Mouse (Mus musculus) bone marrow, adult 2 months (tissue): Measurements from ENCODE around the gene Rcan1. TPM values are rescaled to one million over a fixed set of nuclear protein-coding genes. Genes with fewer than 3 reads are reported as not detected.
A peak's percentile ranks its signal among the peaks of the same experiment; 100 is the strongest.

Experiments
- H3K27ac ChIP-seq: fragments of 200-500 bp; 2 replicates; pipeline ENCODE4 v1.5.1; 2012; ENCODE audit warnings: low read depth, mild to moderate bottlenecking, control low read depth, inconsistent platforms, low read length; ENCODE audit not compliant: control insufficient read depth, poor library complexity, insufficient read depth
- H3K4me1 ChIP-seq: fragments of 200-500 bp; 2 replicates; pipeline ENCODE4 v1.6.1; 2011; ENCODE audit warnings: low read length; ENCODE audit not compliant: control insufficient read depth, insufficient read depth
- H3K4me3 ChIP-seq: fragments of 200-500 bp; replicated peaks from 2 replicates; pipeline ENCODE3; 2011; ENCODE audit warnings: mild to moderate bottlenecking, low read depth, low read length, control low read depth; ENCODE audit not compliant: control insufficient read depth
- CTCF ChIP-seq: fragments of 200-500 bp; IDR thresholded peaks from 2 replicates; pipeline ENCODE4 v1.5.1; 2011; ENCODE audit warnings: low read length, control low read depth; ENCODE audit not compliant: control insufficient read depth, insufficient read depth
- POLR2A ChIP-seq: fragments of 200-500 bp; IDR thresholded peaks from 2 replicates; pipeline ENCODE4 v1.6.1; 2011; ENCODE audit warnings: low read depth, mild to moderate bottlenecking, control low read depth, low read length, borderline replicate concordance; ENCODE audit not compliant: control insufficient read depth
- WGBS: fragments of 180-500 bp; shearing (Covaris S2); methylation state at CpG from one replicate; pipeline ENCODE4 v1.1.7; 2018; 5-methylcytosine and 5-hydroxymethylcytosine counted together
- polyA plus RNA-seq: library from polyadenylated mRNA; stranded (reverse); fragments of >200 nt; gene quantifications from 2 replicates; pipeline ENCODE4 v1.2.4, GENCODE M21; 2011; ENCODE audit warnings: low replicate concordance; ENCODE audit not compliant: missing spikeins, insufficient read depth, insufficient read length

Rcan1 gene
- polyA plus RNA-seq, 1 experiment = 9.5 TPM

DNA sequence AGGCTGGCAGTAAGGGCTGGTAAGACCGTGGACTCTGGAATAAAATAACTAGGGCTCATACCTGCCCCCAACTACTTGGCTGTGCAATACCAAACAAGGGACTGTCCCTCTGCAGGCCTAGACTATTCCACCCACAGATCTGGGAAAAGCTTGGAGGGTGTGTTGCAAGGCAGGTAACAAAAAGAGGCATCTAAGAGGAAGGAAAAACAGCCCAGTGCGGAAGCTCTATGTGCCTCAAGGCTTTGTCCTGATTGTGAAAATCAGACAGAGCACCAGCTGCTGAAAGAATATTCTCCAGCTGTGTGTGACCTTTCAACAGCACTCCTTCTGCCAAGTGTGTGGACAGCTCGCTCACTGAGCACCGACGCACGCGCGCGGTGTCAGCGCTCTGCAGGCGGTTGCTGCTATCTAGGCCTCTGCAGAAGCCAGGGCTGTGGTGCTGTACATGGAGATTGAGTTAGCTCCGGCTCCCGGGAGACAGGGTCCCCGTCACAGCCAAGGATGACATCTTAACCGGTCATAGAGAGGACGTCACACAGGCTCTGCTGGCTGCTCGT lies 19.1 kb downstream of the Rcan1 start:
- Histone ChIP-seq H3K27ac (no peak overlapping the region), H3K4me1 (no peaks in the 10 kb centered on the region), H3K4me3 (no peak overlapping the region)
- WGBS = 85% methylated on average over 17 of the region's 17 CpGs
- TF ChIP-seq CTCF (no peak), POLR2A (no peak)

GRCm38 (mm10) chr16:92450331-92450730 lies 20.3 kb downstream of the Rcan1 start:
- WGBS = 86% methylated on average over 8 of the region's 8 CpGs
- Histone ChIP-seq H3K4me3 (no peak overlapping the region), H3K4me1 (no peaks in the 10 kb centered on the region), H3K27ac (no peak overlapping the region)
- no peak for TF ChIP-seq CTCF
- no peak for TF ChIP-seq POLR2A

DNA sequence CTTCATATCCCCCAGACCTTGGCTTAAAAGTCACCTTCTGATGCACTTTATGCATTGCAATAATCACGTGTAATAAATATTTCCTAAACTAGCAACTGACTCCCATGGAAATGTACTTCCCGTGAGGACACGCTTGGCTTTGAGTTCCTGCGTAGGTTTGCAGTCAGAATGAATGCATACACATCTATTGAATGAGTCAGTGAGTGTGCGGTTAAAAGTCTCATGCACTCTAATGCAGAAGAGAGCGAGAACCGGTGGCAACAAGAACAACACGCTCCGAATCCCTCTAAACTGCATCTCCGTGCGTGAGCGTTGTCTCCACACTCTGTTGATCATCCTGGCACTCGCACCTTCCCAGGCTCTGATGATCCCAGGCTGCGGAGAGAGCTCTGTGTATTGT lies 21.6 kb downstream of the Rcan1 start:
- WGBS = 93% methylated on average over 14 of the region's 14 CpGs
- Histone ChIP-seq H3K4me1 (no peaks in the 10 kb centered on the region), H3K4me3 (no peak overlapping the region), H3K27ac (no peak overlapping the region)
- no peak for TF ChIP-seq CTCF
- TF ChIP-seq POLR2A = no peak

DNA sequence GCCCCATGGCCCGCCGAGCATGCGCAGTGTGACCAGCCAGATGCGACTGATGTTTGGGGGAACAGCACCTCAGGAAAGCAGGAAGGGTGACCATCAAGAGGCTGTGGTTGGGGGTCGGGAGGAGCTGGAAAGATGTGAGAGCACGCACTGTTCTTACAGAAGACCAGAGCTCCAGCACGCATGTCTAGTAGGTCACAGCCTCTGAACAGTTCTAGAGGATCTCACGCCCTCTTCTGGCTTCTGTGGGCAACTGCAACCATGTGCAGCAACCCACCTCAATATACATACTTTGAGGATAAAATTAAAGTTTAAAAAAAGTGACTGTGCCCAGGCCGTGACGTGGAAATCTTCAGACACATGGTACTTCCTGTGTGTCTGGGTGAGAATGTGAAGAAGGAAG lies 25.3 kb downstream of the Rcan1 start:
- H3K4me1 ChIP-seq = no peaks in the 10 kb centered on the region
- 69% methylated on average over 10 of the region's 10 CpGs for WGBS
- H3K27ac ChIP-seq = no peak overlapping the region
- H3K4me3 ChIP-seq = no peak overlapping the region
- TF ChIP-seq CTCF = peak; percentile 31
- no peak for TF ChIP-seq POLR2A

GRCm38 (mm10) chr16:92443644-92444113 lies 27.0 kb downstream of the Rcan1 start:
- TF ChIP-seq CTCF (no peak), POLR2A (no peak)
- no peaks in the 10 kb centered on the region; the same call in 1 of the 2 replicates for H3K4me1 ChIP-seq

GRCm38 (mm10) chr16:92442946-92443345 lies 27.7 kb downstream of the Rcan1 start:
- no peak overlapping the region for H3K4me3 ChIP-seq
- 86% methylated on average over 4 of the region's 4 CpGs for WGBS
- TF ChIP-seq POLR2A = no peak
- no peak for TF ChIP-seq CTCF
- H3K4me1 ChIP-seq = no peaks in the 10 kb centered on the region; the same call in 1 of the 2 replicates
- no peak overlapping the region for H3K27ac ChIP-seq

More at GRCm38 (mm10) chr16:92443644-92444113, 27.0 kb downstream of the Rcan1 start:
- WGBS = 22% methylated on average over 13 of the region's 13 CpGs
- no peak overlapping the region for H3K4me3 ChIP-seq
- H3K27ac ChIP-seq = no peak overlapping the region

GRCm38 (mm10) chr16:92442150-92442549 lies 28.5 kb downstream of the Rcan1 start:
- TF ChIP-seq POLR2A (no peak), CTCF (no peak)
- H3K27ac ChIP-seq = no peak overlapping the region
- no peaks in the 10 kb centered on the region; the same call in 1 of the 2 replicates for H3K4me1 ChIP-seq
- 85% methylated on average over 11 of the region's 11 CpGs for WGBS
- H3K4me3 ChIP-seq = no peak overlapping the region

- Histone ChIP-seq H3K27ac (no peak overlapping the region), H3K4me1 (no peaks in the 10 kb centered on the region; the same call in 1 of the 2 replicates), H3K4me3 (no peak overlapping the region)
- TF ChIP-seq CTCF (no peak), POLR2A (no peak)
- 75% methylated on average over 3 of the region's 3 CpGs for WGBS
Observed at GRCm38 (mm10) chr16:92441203-92441602, 29.5 kb downstream of the Rcan1 start.
